In the genomic region with DNA sequence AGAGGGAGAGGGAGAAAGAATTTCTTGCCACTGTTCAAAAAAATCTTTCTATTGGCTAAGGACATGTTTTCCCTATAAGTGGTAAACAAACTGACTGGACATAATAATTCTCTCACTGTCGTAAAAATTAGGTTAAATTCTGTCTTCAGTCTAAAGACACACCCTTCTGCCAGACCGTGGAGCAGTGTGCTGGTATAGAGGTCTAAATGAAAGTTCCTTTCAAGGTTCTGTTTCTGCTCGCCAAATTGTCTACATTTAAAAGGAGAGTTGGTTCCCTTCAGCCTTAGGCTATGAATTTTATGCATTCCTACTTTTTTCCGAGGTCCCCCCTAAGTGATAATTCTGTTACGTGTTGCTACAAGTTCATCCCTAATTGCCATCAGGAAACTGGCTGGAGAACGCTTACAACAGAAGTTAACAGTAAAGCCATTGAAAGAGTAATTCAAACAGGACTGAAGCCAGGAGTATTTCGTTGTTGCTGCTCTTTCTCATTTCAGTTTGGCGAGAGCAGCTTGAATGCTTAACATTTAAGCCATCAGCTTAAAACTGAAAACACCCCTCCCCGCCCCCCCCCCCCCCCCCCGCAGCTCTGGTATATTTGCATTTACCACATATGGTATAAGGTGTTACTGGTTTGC, we compare ENCODE assay signal across 16 mouse cellular contexts. TPM values are rescaled to one million over a fixed set of nuclear protein-coding genes. Genes with fewer than 3 reads are reported as not detected.
DNase-seq lines count a peak whose midpoint lies in the region; ATAC-seq and TF ChIP-seq lines count a peak whose summit lies in the region.
"Had no signal": no experiment of that assay in that cellular context is flagged by ENCODE, and none has a peak within 500 bp of the region (broad histone marks: within the 10 kb centered on the region; RNA-seq: fewer than 3 reads in every experiment).

No protein-coding gene starts in this region.

- ATAC-seq in forebrain, embryonic 13.5 days = peak; percentile 39; the same call in 1 of the 2 replicates
- ATAC-seq in forebrain, embryonic 11.5 days (replicated peaks; ENCODE audit: low FRiP score) = no peak
- no peak for ATAC-seq in embryonic facial prominence, embryonic 12.5 days (ENCODE audit: insufficient number of reproducible peaks, insufficient read depth, low FRiP score, low TSS enrichment)
- ATAC-seq in limb, embryonic 15.5 days (ENCODE audit: insufficient number of reproducible peaks, low FRiP score, low TSS enrichment, low read depth) = no peak

- H3K27ac ChIP-seq in forebrain, embryonic 13.5 days = no peak overlapping the region
- no peak overlapping the region for H3K27ac ChIP-seq in forebrain, embryonic 11.5 days (ENCODE audit: low read depth, low read length)
- H3K27ac ChIP-seq in left cerebral cortex, adult 2 months = peak overlapping the region; percentile 50; the same call in 1 of the 2 replicates
- H3K27ac ChIP-seq in embryonic facial prominence, embryonic 12.5 days = no peak overlapping the region
- H3K27ac ChIP-seq in limb, embryonic 15.5 days = peak overlapping the region; percentile 50; the same call in 1 of the 2 replicates
- H3K27ac ChIP-seq: hindbrain, embryonic 14.5 days; liver, embryonic 14.5 days had no signal

- no peaks in the 10 kb centered on the region for H3K9me3 ChIP-seq in forebrain, embryonic 13.5 days (replicated peaks)
- no peaks in the 10 kb centered on the region for H3K9me3 ChIP-seq in forebrain, embryonic 11.5 days (ENCODE audit: control insufficient read depth, low read length)
- no peaks in the 10 kb centered on the region for H3K9me3 ChIP-seq in embryonic facial prominence, embryonic 12.5 days
- H3K9me3 ChIP-seq in limb, embryonic 15.5 days = no peaks in the 10 kb centered on the region

- H3K27me3 ChIP-seq in forebrain, embryonic 13.5 days = no peaks in the 10 kb centered on the region
- H3K27me3 ChIP-seq in forebrain, embryonic 11.5 days (ENCODE audit: control insufficient read depth, insufficient read depth, low read length) = no peaks in the 10 kb centered on the region
- H3K27me3 ChIP-seq in embryonic facial prominence, embryonic 12.5 days = no peaks in the 10 kb centered on the region
- no peaks in the 10 kb centered on the region for H3K27me3 ChIP-seq in limb, embryonic 15.5 days
- H3K27me3 ChIP-seq: megakaryocyte, embryonic 14.5 days had no signal

- H3K4me2 ChIP-seq in forebrain, embryonic 13.5 days = 0 out of 2 replicates have a peak overlapping the region, but pooled peaks have one; percentile 4
- H3K4me2 ChIP-seq in forebrain, embryonic 11.5 days (ENCODE audit: low read depth, low read length, severe bottlenecking) = no peak overlapping the region
- peak overlapping the region; percentile 16 for H3K4me2 ChIP-seq in embryonic facial prominence, embryonic 12.5 days (replicated peaks)
- peak overlapping the region; percentile 30 for H3K4me2 ChIP-seq in limb, embryonic 15.5 days

- 29% methylated on average over 10 of the region's 10 CpGs for WGBS in forebrain, embryonic 13.5 days
- WGBS in forebrain, embryonic 11.5 days = 45% methylated on average over 10 of the region's 10 CpGs
- WGBS in embryonic facial prominence, embryonic 12.5 days = 19% methylated on average over 10 of the region's 10 CpGs
- WGBS in limb, embryonic 15.5 days = 14% methylated on average over 10 of the region's 10 CpGs

- no peaks in the 10 kb centered on the region for H3K36me3 ChIP-seq in forebrain, embryonic 13.5 days (ENCODE audit: poor library complexity, severe bottlenecking)
- no peaks in the 10 kb centered on the region for H3K36me3 ChIP-seq in forebrain, embryonic 11.5 days (ENCODE audit: control insufficient read depth, insufficient read depth, low read length)
- H3K36me3 ChIP-seq in embryonic facial prominence, embryonic 12.5 days = no peaks in the 10 kb centered on the region
- H3K36me3 ChIP-seq in limb, embryonic 15.5 days = no peaks in the 10 kb centered on the region

- intact Hi-C loops in left cerebral cortex, adult 2 months (cut with DNase I) = no loop called here
- intact Hi-C loops in left cerebral cortex, postnatal 25 days (cut with DNase I) = no loop called here

- no peak overlapping the region for H3K4me3 ChIP-seq in forebrain, embryonic 13.5 days
- H3K4me3 ChIP-seq in forebrain, embryonic 11.5 days (ENCODE audit: low read depth, low read length) = no peak overlapping the region
- H3K4me3 ChIP-seq in left cerebral cortex, adult 2 months = no peak overlapping the region
- H3K4me3 ChIP-seq in embryonic facial prominence, embryonic 12.5 days = no peak overlapping the region
- H3K4me3 ChIP-seq in limb, embryonic 15.5 days = no peak overlapping the region
- H3K4me3 ChIP-seq: megakaryocyte, embryonic 14.5 days; myocyte had no signal

- H3K9ac ChIP-seq in forebrain, embryonic 13.5 days = no peak overlapping the region
- H3K9ac ChIP-seq in forebrain, embryonic 11.5 days (ENCODE audit: low read length) = no peak overlapping the region
- no peak overlapping the region for H3K9ac ChIP-seq in embryonic facial prominence, embryonic 12.5 days
- no peak overlapping the region for H3K9ac ChIP-seq in limb, embryonic 15.5 days
- H3K9ac ChIP-seq: hindbrain, embryonic 14.5 days; liver, embryonic 14.5 days had no signal

- no peak for TF ChIP-seq CTCF in left cerebral cortex, adult 2 months (IDR thresholded peaks at IDR 0.05)

- peaks cover 5% of the 10 kb centered on the region for H3K4me1 ChIP-seq in forebrain, embryonic 13.5 days
- no peaks in the 10 kb centered on the region for H3K4me1 ChIP-seq in forebrain, embryonic 11.5 days (replicated peaks; ENCODE audit: control insufficient read depth, insufficient read depth, low read length)
- no peaks in the 10 kb centered on the region for H3K4me1 ChIP-seq in embryonic facial prominence, embryonic 12.5 days
- H3K4me1 ChIP-seq in limb, embryonic 15.5 days = peaks cover 15% of the 10 kb centered on the region; the same call in 1 of the 2 replicates
- H3K4me1 ChIP-seq: megakaryocyte, embryonic 14.5 days had no signal

- no peak for DNase-seq in forebrain, embryonic 11.5 days (ENCODE audit: low spot score)
- no peak for DNase-seq in left cerebral cortex, adult 2 months (ENCODE audit: extremely low spot score in 1 of 2, low spot score in 2 of 2)
- DNase-seq in left cerebral cortex, postnatal 25 days (ENCODE audit: low spot score in 2 of 2) = no peak
- DNase-seq in layer of hippocampus, postnatal 25 days (ENCODE audit: extremely low spot score in 1 of 2, low spot score in 1 of 2) = no peak
- no peak for DNase-seq in retina, postnatal 1 day
- DNase-seq: adrenal gland, postnatal 25 days; cerebellum, postnatal 36 days; gastrocnemius, postnatal 25 days; kidney, postnatal 10 days had no signal

RNA-seq across cellular contexts. Expression of a gene that starts 35.8 kb away (rescaled TPM):
- 19.6 and 26.6 TPM in 2 replicates for polyA plus RNA-seq in forebrain, embryonic 13.5 days (2015; fragmentation: Nextera tagmentation; extraction: Ambion mirVana)
- 18.4 and 19.2 TPM in 2 replicates for polyA plus RNA-seq in forebrain, embryonic 11.5 days (2014; fragmentation: Nextera tagmentation; extraction: Ambion mirVana)
- total RNA-seq in left cerebral cortex, adult 2 months (2021) = 10 to 100 TPM; 54.4 to 58.1 TPM
- total RNA-seq in left cerebral cortex, postnatal 25 days (2021) = 10 to 100 TPM; 58.1 to 59.1 TPM
- 12.3 and 12.9 TPM in 2 replicates for polyA plus RNA-seq in embryonic facial prominence, embryonic 12.5 days (2016; fragmentation: Nextera tagmentation; extraction: Ambion mirVana)
- polyA plus RNA-seq in limb, embryonic 15.5 days (2015; fragmentation: Nextera tagmentation; extraction: Ambion mirVana) = 34.1 and 34.3 TPM in 2 replicates
- total RNA-seq in layer of hippocampus, postnatal 25 days (2021) = 10 to 100 TPM; 28.0 to 32.4 TPM

Comparison
In these comparisons a context has a peak if more than half of its experiments do, and no peak if none do; other contexts are left out.
1. H3K27ac ChIP-seq: peak in left cerebral cortex, adult 2 months (single experiment) and limb, embryonic 15.5 days (single experiment); none in forebrain, embryonic 13.5 days (single experiment), forebrain, embryonic 11.5 days (single experiment) and embryonic facial prominence, embryonic 12.5 days (single experiment).